ENCODE assay signal across 8 mouse cellular contexts in the genomic region with DNA sequence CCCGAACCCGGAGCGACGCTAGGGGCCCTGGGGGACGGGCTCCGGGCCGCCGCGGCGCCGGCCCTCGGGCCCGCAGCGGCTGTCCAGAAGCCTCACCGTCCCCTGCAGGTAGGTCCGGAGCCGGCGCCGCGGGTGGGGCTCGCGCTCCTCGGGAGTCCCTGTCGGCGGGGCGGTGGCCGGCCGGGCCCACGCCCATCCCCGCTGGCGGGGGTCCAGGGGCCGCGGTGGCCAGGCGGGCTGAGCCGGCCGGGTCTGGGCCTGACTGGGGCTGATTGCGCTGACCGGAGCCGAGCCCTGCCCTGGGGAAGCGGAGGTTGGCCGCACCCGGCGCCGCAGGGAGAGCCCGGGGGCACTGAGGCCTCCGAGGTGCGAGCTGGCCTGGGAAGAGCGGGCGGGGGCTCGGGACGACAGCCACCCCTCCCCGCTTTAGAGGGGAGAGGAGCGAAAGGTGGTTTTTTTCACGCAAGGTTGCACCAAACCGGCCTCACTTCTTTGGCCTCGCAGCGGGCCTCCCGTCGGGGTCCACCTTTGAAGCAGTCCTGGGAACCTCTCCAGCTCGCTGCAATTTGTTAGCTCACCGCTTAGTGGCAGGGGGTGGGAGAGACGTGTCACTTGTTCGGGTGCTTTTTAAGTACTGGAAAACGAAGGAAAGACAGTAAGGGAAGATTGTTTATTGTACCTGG. TPM values are rescaled to one million over a fixed set of nuclear protein-coding genes. Genes with fewer than 3 reads are reported as not detected.
DNase-seq lines count a peak whose midpoint lies in the region; ATAC-seq and TF ChIP-seq lines count a peak whose summit lies in the region.

No protein-coding gene starts in this region.

- intact Hi-C loops in left cerebral cortex, postnatal 10 days (cut with DNase I) = no loop called here

- H3K36me3 ChIP-seq in hindbrain, postnatal 0 days (ENCODE audit: insufficient read depth, low read length) = peaks cover 12% of the 10 kb centered on the region; the same call in 1 of the 2 replicates
- H3K36me3 ChIP-seq in megakaryocyte, embryonic 14.5 days (replicated peaks; ENCODE audit: low read length) = peaks cover 38% of the 10 kb centered on the region

- peak overlapping the region; percentile 89 for H3K4me3 ChIP-seq in cortical plate, adult 2 months (ENCODE audit: insufficient read depth, low read length)
- peak overlapping the region; percentile 95 for H3K4me3 ChIP-seq in hindbrain, postnatal 0 days (ENCODE audit: low read length)
- peak overlapping the region; percentile 97 for H3K4me3 ChIP-seq in megakaryocyte, embryonic 14.5 days (replicated peaks)

- peak; percentile 84 for DNase-seq in adipocyte (ENCODE audit: low spot score)
- peak; percentile 66 to 74 for DNase-seq in gastrocnemius, adult 8-10 months (ENCODE audit: low spot score in 2 of 2)
- DNase-seq in hindbrain, postnatal 0 days (ENCODE audit: low spot score) = peak; percentile 80
- DNase-seq in left cerebral cortex, postnatal 10 days (ENCODE audit: extremely low spot score in 1 of 2, low spot score in 2 of 2) = peak; percentile 49 to 85
- peak; percentile 72 to 80 for DNase-seq in right cerebral cortex, postnatal 10 days (ENCODE audit: low spot score in 2 of 2)
- peak; percentile 29 for DNase-seq in urinary bladder, postnatal 10 days (ENCODE audit: low spot score)

- no peaks in the 10 kb centered on the region for H3K9me3 ChIP-seq in hindbrain, postnatal 0 days (ENCODE audit: low read length)
- no peaks in the 10 kb centered on the region for H3K9me3 ChIP-seq in megakaryocyte, embryonic 14.5 days

- 1% methylated on average over 54 of the region's 64 CpGs for WGBS in hindbrain, postnatal 0 days

- peaks cover 12% of the 10 kb centered on the region; the same call in 1 of the 2 replicates for H3K4me1 ChIP-seq in cortical plate, adult 2 months (ENCODE audit: control insufficient read depth, insufficient read depth, low read length)
- peaks cover 19% of the 10 kb centered on the region for H3K4me1 ChIP-seq in hindbrain, postnatal 0 days (ENCODE audit: insufficient read depth, low read length)
- peaks cover 63% of the 10 kb centered on the region for H3K4me1 ChIP-seq in megakaryocyte, embryonic 14.5 days

- peak overlapping the region; percentile 86 for H3K4me2 ChIP-seq in hindbrain, postnatal 0 days (ENCODE audit: low read depth, low read length)

- H3K9ac ChIP-seq in hindbrain, postnatal 0 days (replicated peaks; ENCODE audit: low read length) = peak overlapping the region; percentile 100

- H3K27ac ChIP-seq in cortical plate, adult 2 months (ENCODE audit: insufficient read depth, low read length) = peak overlapping the region; percentile 97
- peak overlapping the region; percentile 99 for H3K27ac ChIP-seq in hindbrain, postnatal 0 days

- no peak for TF ChIP-seq POLR2A in cortical plate, adult 2 months (IDR thresholded peaks at IDR 0.05; ENCODE audit: extremely low read depth, insufficient read depth, low read length)

- peak; percentile 87 for ATAC-seq in hindbrain, postnatal 0 days

- no peaks in the 10 kb centered on the region for H3K27me3 ChIP-seq in hindbrain, postnatal 0 days (ENCODE audit: insufficient read depth, low read length)
- H3K27me3 ChIP-seq in megakaryocyte, embryonic 14.5 days (replicated peaks) = no peaks in the 10 kb centered on the region

- TF ChIP-seq CTCF in cortical plate, adult 2 months (IDR thresholded peaks at IDR 0.05; ENCODE audit: extremely low read depth, insufficient read depth, low read length) = 0 out of 2 replicates have a peak, but pooled peaks have one; percentile 9
- peak; percentile 59 for TF ChIP-seq CTCF in hindbrain, postnatal 0 days (IDR thresholded peaks at IDR 0.05; ENCODE audit: low read depth)

RNA-seq across cellular contexts. Expression of gene Lats1, which starts 0.5 kb away (rescaled TPM):
- 16.1 and 17.1 TPM in 2 replicates for polyA plus RNA-seq in cortical plate, adult 2 months (2012; rRNA removed)
- total RNA-seq in gastrocnemius, adult 8-10 months (2022) = 10 to 100 TPM in 3 of 4 experiments, 1 to 10 TPM in 1; 9.4 to 11.4 (median 10.3) TPM
- total RNA-seq in hindbrain, postnatal 0 days (2014; rRNA removed) = 39.2 and 41.0 TPM in 2 replicates
- 5.7 and 7.1 TPM in 2 replicates for polyA plus RNA-seq in hindbrain, postnatal 0 days (2015; fragmentation: Nextera tagmentation; extraction: Ambion mirVana)
- total RNA-seq in left cerebral cortex, postnatal 10 days (2021) = 10 to 100 TPM; 47.2 to 49.2 TPM
- polyA plus RNA-seq in megakaryocyte, embryonic 14.5 days (2012; ENCODE audit: insufficient read depth, low replicate concordance) = 0.89 and 0.95 TPM in 2 replicates

RNA-seq across cellular contexts. Expression of gene Pcmt1, which starts 0.5 kb away (rescaled TPM):
- 148 and 158 TPM in 2 replicates for polyA plus RNA-seq in cortical plate, adult 2 months (2012; rRNA removed)
- 100 to 1,000 TPM; 111 to 131 (median 116) TPM for total RNA-seq in gastrocnemius, adult 8-10 months (2022)
- 65.7 and 72.7 TPM in 2 replicates for total RNA-seq in hindbrain, postnatal 0 days (2014; rRNA removed)
- polyA plus RNA-seq in hindbrain, postnatal 0 days (2015; fragmentation: Nextera tagmentation; extraction: Ambion mirVana) = 188 and 202 TPM in 2 replicates
- total RNA-seq in left cerebral cortex, postnatal 10 days (2021) = 100 to 1,000 TPM; 150 to 153 TPM
- polyA plus RNA-seq in megakaryocyte, embryonic 14.5 days (2012; ENCODE audit: insufficient read depth, low replicate concordance) = 15.2 and 46.3 TPM in 2 replicates

RNA-seq across cellular contexts. Expression of gene Nup43, which starts 14.2 kb away (rescaled TPM):
- 4.9 and 7.6 TPM in 2 replicates for polyA plus RNA-seq in cortical plate, adult 2 months (2012; rRNA removed)
- total RNA-seq in gastrocnemius, adult 8-10 months (2022) = 1 to 10 TPM; 5.4 to 6.5 (median 5.7) TPM
- 10.2 and 11.6 TPM in 2 replicates for total RNA-seq in hindbrain, postnatal 0 days (2014; rRNA removed)
- polyA plus RNA-seq in hindbrain, postnatal 0 days (2015; fragmentation: Nextera tagmentation; extraction: Ambion mirVana) = 20.2 and 20.9 TPM in 2 replicates
- 1 to 10 TPM; 8.2 to 8.3 TPM for total RNA-seq in left cerebral cortex, postnatal 10 days (2021)
- 0.50 TPM in 1 of 2 replicates, not detected in the other for polyA plus RNA-seq in megakaryocyte, embryonic 14.5 days (2012; ENCODE audit: insufficient read depth, low replicate concordance)

RNA-seq across cellular contexts. Expression of gene Katna1, which starts 44.3 kb away (rescaled TPM):
- polyA plus RNA-seq in cortical plate, adult 2 months (2012; rRNA removed) = 10.4 and 12.1 TPM in 2 replicates
- total RNA-seq in gastrocnemius, adult 8-10 months (2022) = 10 to 100 TPM; 11.4 to 13.8 (median 11.9) TPM
- 5.2 and 11.2 TPM in 2 replicates for total RNA-seq in hindbrain, postnatal 0 days (2014; rRNA removed)
- polyA plus RNA-seq in hindbrain, postnatal 0 days (2015; fragmentation: Nextera tagmentation; extraction: Ambion mirVana) = 18.6 and 26.0 TPM in 2 replicates
- 10 to 100 TPM; 12.4 to 14.9 TPM for total RNA-seq in left cerebral cortex, postnatal 10 days (2021)
- polyA plus RNA-seq in megakaryocyte, embryonic 14.5 days (2012; ENCODE audit: insufficient read depth, low replicate concordance) = 2.1 TPM in 1 of 2 replicates, not detected in the other

Comparison
In these comparisons a context has a peak if more than half of its experiments do, and no peak if none do; other contexts are left out.
1. Peak in every context shown above with its lines: DNase-seq, ATAC-seq, H3K4me3 ChIP-seq and H3K27ac ChIP-seq.
2. DNase-seq: peak in every context shown above with its lines; median percentile 84 in adipocyte; 80 in hindbrain, postnatal 0 days; 76 in right cerebral cortex, postnatal 10 days; 70 in gastrocnemius, adult 8-10 months; 67 in left cerebral cortex, postnatal 10 days; 29 in urinary bladder, postnatal 10 days.